Mouse (Mus musculus): ENCODE measurements around the gene Cmya5. TPM values are rescaled to one million over a fixed set of nuclear protein-coding genes. Genes with fewer than 3 reads are reported as not detected.

The Cmya5 gene
- polyA plus RNA-seq, 1 experiment from 2014 or later, result 0.14 TPM

- no peaks in the 10 kb centered on the region for H3K36me3 ChIP-seq (ENCODE audit: control insufficient read depth, insufficient read depth, low read length)
- H3K27me3 ChIP-seq (ENCODE audit: control insufficient read depth, insufficient read depth, low read length), result no peaks in the 10 kb centered on the region
- DNase-seq (ENCODE audit: low spot score), result no peak
- no peak overlapping the region for H3K9ac ChIP-seq (ENCODE audit: low read depth, low read length)
- H3K9me3 ChIP-seq (ENCODE audit: control insufficient read depth, low read length), result no peaks in the 10 kb centered on the region
- WGBS, result 82% methylated on average over 4 of the region's 4 CpGs
- no peak overlapping the region for H3K4me3 ChIP-seq (ENCODE audit: low read depth, low read length)
- no peak overlapping the region for H3K27ac ChIP-seq (ENCODE audit: low read depth, low read length)
- H3K4me2 ChIP-seq (replicated peaks; ENCODE audit: low read depth, low read length), result no peak overlapping the region
- no peaks in the 10 kb centered on the region for H3K4me1 ChIP-seq (replicated peaks; ENCODE audit: control insufficient read depth, insufficient read depth, low read length)
- ATAC-seq (ENCODE audit: low FRiP score), result no peak
Measured at GRCm38 (mm10) chr13:93029337-93029736, 115.2 kb downstream of the Cmya5 start.

GRCm38 (mm10) chr13:93024837-93025236 lies 119.7 kb downstream of the Cmya5 start:
- no peak for DNase-seq (ENCODE audit: low spot score)

DNA sequence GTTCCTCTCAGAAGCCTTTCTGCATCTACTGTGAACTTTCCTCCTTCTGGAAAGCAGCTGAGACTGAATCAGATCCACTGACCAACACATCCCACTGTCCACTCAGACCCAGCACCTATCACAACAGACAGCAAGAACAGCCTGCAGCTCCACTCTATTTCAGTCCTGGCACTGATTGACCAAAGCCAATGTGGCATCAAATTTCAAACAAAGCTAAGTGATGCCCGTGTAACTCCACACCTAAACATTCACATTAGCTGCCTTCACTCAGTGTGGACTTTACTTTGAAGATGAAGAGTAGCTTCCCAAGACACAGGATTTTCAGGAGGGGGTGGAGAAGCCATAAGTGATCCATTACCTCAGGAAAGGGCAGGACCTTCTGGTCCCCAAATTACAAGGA lies 122.4 kb downstream of the Cmya5 start:
- Histone ChIP-seq H3K9me3 (ENCODE audit: control insufficient read depth, low read length) (no peaks in the 10 kb centered on the region), H3K27me3 (ENCODE audit: control insufficient read depth, insufficient read depth, low read length) (no peaks in the 10 kb centered on the region)
- ATAC-seq (ENCODE audit: low FRiP score), result no peak

More at GRCm38 (mm10) chr13:93024837-93025236, 119.7 kb downstream of the Cmya5 start:
- Histone ChIP-seq H3K36me3 (ENCODE audit: control insufficient read depth, insufficient read depth, low read length) (no peaks in the 10 kb centered on the region), H3K4me3 (ENCODE audit: low read depth, low read length) (no peak overlapping the region), H3K9ac (ENCODE audit: low read depth, low read length) (no peak overlapping the region), H3K4me2 (replicated peaks; ENCODE audit: low read depth, low read length) (no peak overlapping the region), H3K27me3 (ENCODE audit: control insufficient read depth, insufficient read depth, low read length) (no peaks in the 10 kb centered on the region), H3K4me1 (replicated peaks; ENCODE audit: control insufficient read depth, insufficient read depth, low read length) (no peaks in the 10 kb centered on the region), H3K9me3 (ENCODE audit: control insufficient read depth, low read length) (no peaks in the 10 kb centered on the region), H3K27ac (ENCODE audit: low read depth, low read length) (no peak overlapping the region)
- WGBS, result 61% methylated on average over 2 of the region's 2 CpGs
- no peak for ATAC-seq (ENCODE audit: low FRiP score)

GRCm38 (mm10) chr13:93012952-93013351 lies 131.6 kb downstream of the Cmya5 start:
- Histone ChIP-seq H3K9me3 (ENCODE audit: control insufficient read depth, low read length) (no peaks in the 10 kb centered on the region), H3K36me3 (ENCODE audit: control insufficient read depth, insufficient read depth, low read length) (no peaks in the 10 kb centered on the region), H3K9ac (ENCODE audit: low read depth, low read length) (no peak overlapping the region), H3K4me1 (replicated peaks; ENCODE audit: control insufficient read depth, insufficient read depth, low read length) (no peaks in the 10 kb centered on the region), H3K27ac (ENCODE audit: low read depth, low read length) (no peak overlapping the region), H3K27me3 (ENCODE audit: control insufficient read depth, insufficient read depth, low read length) (no peaks in the 10 kb centered on the region), H3K4me3 (ENCODE audit: low read depth, low read length) (no peak overlapping the region), H3K4me2 (replicated peaks; ENCODE audit: low read depth, low read length) (no peak overlapping the region)
- 84% methylated on average over 8 of the region's 8 CpGs for WGBS
- no peak for ATAC-seq (ENCODE audit: low FRiP score)
- no peak for DNase-seq (ENCODE audit: low spot score)

More for the DNA sequence above, 122.4 kb downstream of the Cmya5 start:
- Histone ChIP-seq H3K36me3 (ENCODE audit: control insufficient read depth, insufficient read depth, low read length) (no peaks in the 10 kb centered on the region), H3K4me1 (replicated peaks; ENCODE audit: control insufficient read depth, insufficient read depth, low read length) (no peaks in the 10 kb centered on the region), H3K27ac (ENCODE audit: low read depth, low read length) (no peak overlapping the region), H3K4me2 (replicated peaks; ENCODE audit: low read depth, low read length) (no peak overlapping the region), H3K4me3 (ENCODE audit: low read depth, low read length) (no peak overlapping the region), H3K9ac (ENCODE audit: low read depth, low read length) (no peak overlapping the region)
- DNase-seq (ENCODE audit: low spot score), result no peak
- WGBS, result 47% methylated on average over 1 of the region's 1 CpGs

DNA sequence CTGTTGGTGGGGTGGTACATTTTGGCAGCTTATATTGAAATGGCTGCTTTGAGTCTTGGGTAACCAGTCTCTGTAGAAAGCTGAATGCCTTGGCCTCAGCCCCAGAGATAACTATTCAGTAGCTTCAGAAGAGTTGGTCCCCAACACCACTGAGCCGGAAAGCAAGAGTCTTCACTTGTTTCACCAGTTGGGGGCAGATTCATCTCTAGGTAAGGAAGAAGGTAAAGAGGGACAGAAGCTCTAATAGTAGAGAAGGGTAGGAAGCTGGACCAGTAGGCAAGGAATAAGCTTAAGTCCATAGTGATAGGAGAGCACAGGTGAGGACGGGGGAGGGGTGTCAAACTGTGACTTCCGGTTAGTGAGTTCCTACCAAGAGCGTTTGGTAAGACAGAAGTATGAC lies 133.2 kb downstream of the Cmya5 start:
- Histone ChIP-seq H3K4me3 (ENCODE audit: low read depth, low read length) (no peak overlapping the region), H3K9ac (ENCODE audit: low read depth, low read length) (no peak overlapping the region), H3K36me3 (ENCODE audit: control insufficient read depth, insufficient read depth, low read length) (no peaks in the 10 kb centered on the region), H3K27ac (ENCODE audit: low read depth, low read length) (no peak overlapping the region), H3K27me3 (ENCODE audit: control insufficient read depth, insufficient read depth, low read length) (no peaks in the 10 kb centered on the region), H3K4me1 (replicated peaks; ENCODE audit: control insufficient read depth, insufficient read depth, low read length) (no peaks in the 10 kb centered on the region), H3K9me3 (ENCODE audit: control insufficient read depth, low read length) (no peaks in the 10 kb centered on the region), H3K4me2 (replicated peaks; ENCODE audit: low read depth, low read length) (no peak overlapping the region)
- DNase-seq (ENCODE audit: low spot score) (no peak), ATAC-seq (ENCODE audit: low FRiP score) (no peak)
- 94% methylated on average over 4 of the region's 4 CpGs for WGBS

- ATAC-seq (ENCODE audit: low FRiP score), result no peak
- H3K36me3 ChIP-seq (ENCODE audit: control insufficient read depth, insufficient read depth, low read length), result no peaks in the 10 kb centered on the region
- 78% methylated on average over 7 of the region's 7 CpGs for WGBS
Measured at GRCm38 (mm10) chr13:93010524-93010923, 134.0 kb downstream of the Cmya5 start.

GRCm38 (mm10) chr13:93007078-93007477 lies 137.4 kb downstream of the Cmya5 start:
- H3K36me3 ChIP-seq (ENCODE audit: control insufficient read depth, insufficient read depth, low read length), result no peaks in the 10 kb centered on the region
- WGBS, result 78% methylated on average over 4 of the region's 4 CpGs
- no peak overlapping the region for H3K27ac ChIP-seq (ENCODE audit: low read depth, low read length)
- H3K4me2 ChIP-seq (replicated peaks; ENCODE audit: low read depth, low read length), result no peak overlapping the region
- H3K9ac ChIP-seq (ENCODE audit: low read depth, low read length), result no peak overlapping the region
- ATAC-seq (ENCODE audit: low FRiP score) (no peak), DNase-seq (ENCODE audit: low spot score) (no peak)
- no peaks in the 10 kb centered on the region for H3K27me3 ChIP-seq (ENCODE audit: control insufficient read depth, insufficient read depth, low read length)
- no peaks in the 10 kb centered on the region for H3K4me1 ChIP-seq (replicated peaks; ENCODE audit: control insufficient read depth, insufficient read depth, low read length)
- no peak overlapping the region for H3K4me3 ChIP-seq (ENCODE audit: low read depth, low read length)
- H3K9me3 ChIP-seq (ENCODE audit: control insufficient read depth, low read length), result no peaks in the 10 kb centered on the region

More at GRCm38 (mm10) chr13:93010524-93010923, 134.0 kb downstream of the Cmya5 start:
- Histone ChIP-seq H3K9me3 (ENCODE audit: control insufficient read depth, low read length) (no peaks in the 10 kb centered on the region), H3K4me1 (replicated peaks; ENCODE audit: control insufficient read depth, insufficient read depth, low read length) (no peaks in the 10 kb centered on the region), H3K27ac (ENCODE audit: low read depth, low read length) (no peak overlapping the region), H3K27me3 (ENCODE audit: control insufficient read depth, insufficient read depth, low read length) (no peaks in the 10 kb centered on the region), H3K4me3 (ENCODE audit: low read depth, low read length) (no peak overlapping the region), H3K9ac (ENCODE audit: low read depth, low read length) (no peak overlapping the region), H3K4me2 (replicated peaks; ENCODE audit: low read depth, low read length) (no peak overlapping the region)
- DNase-seq (ENCODE audit: low spot score), result no peak

DNA sequence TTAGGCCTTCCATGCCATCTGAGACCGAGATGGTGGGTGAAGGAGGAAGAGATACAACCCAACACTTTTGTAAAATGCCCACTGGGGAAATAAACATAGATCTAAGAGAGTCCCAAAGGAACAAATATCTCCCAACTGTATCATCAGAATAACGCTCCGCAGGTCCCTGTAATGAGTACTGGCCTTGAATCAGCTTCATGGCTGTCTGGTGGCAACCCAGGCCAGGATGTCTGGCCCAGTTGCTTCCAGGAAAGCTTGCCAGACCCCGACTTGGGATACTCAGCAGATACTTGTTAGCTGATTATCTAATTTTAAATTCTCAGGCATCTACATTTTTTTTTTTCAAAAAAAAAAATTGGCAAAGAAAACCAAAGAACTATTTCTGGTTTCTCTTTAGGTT lies 138.2 kb downstream of the Cmya5 start:
- no peak overlapping the region for H3K9ac ChIP-seq (ENCODE audit: low read depth, low read length)
- H3K27ac ChIP-seq (ENCODE audit: low read depth, low read length), result no peak overlapping the region
- no peak overlapping the region for H3K4me2 ChIP-seq (replicated peaks; ENCODE audit: low read depth, low read length)
- no peaks in the 10 kb centered on the region for H3K9me3 ChIP-seq (ENCODE audit: control insufficient read depth, low read length)
- no peaks in the 10 kb centered on the region for H3K4me1 ChIP-seq (replicated peaks; ENCODE audit: control insufficient read depth, insufficient read depth, low read length)
- no peaks in the 10 kb centered on the region for H3K36me3 ChIP-seq (ENCODE audit: control insufficient read depth, insufficient read depth, low read length)
- H3K27me3 ChIP-seq (ENCODE audit: control insufficient read depth, insufficient read depth, low read length), result no peaks in the 10 kb centered on the region
- 85% methylated on average over 4 of the region's 4 CpGs for WGBS
- no peak for DNase-seq (ENCODE audit: low spot score)
- no peak overlapping the region for H3K4me3 ChIP-seq (ENCODE audit: low read depth, low read length)
- ATAC-seq (ENCODE audit: low FRiP score), result no peak

DNA sequence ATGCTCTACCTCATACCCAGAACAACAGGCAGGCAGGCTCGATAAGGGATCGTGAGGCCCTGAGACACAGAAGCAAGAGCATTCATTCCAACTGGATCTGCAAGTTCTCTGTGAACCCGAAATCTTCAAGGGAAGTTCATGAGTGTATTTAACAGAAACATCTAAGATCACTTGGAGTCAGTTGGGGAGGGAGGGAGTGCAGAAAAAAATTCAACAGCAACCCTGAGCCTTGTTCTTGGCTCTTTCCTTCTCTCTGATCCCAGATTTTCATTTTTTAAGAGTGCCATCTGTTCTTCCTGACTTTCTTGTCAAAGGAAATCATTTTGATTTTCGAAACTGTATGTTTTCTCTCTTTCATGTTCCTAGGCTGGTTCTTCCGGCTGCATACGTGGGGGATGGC lies 140.5 kb downstream of the Cmya5 start:
- no peak overlapping the region for H3K4me3 ChIP-seq (ENCODE audit: low read depth, low read length)

More for the DNA sequence above, 140.5 kb downstream of the Cmya5 start:
- Histone ChIP-seq H3K4me2 (replicated peaks; ENCODE audit: low read depth, low read length) (no peak overlapping the region), H3K9ac (ENCODE audit: low read depth, low read length) (no peak overlapping the region), H3K27ac (ENCODE audit: low read depth, low read length) (no peak overlapping the region), H3K27me3 (ENCODE audit: control insufficient read depth, insufficient read depth, low read length) (no peaks in the 10 kb centered on the region), H3K4me1 (replicated peaks; ENCODE audit: control insufficient read depth, insufficient read depth, low read length) (no peaks in the 10 kb centered on the region), H3K36me3 (ENCODE audit: control insufficient read depth, insufficient read depth, low read length) (no peaks in the 10 kb centered on the region), H3K9me3 (ENCODE audit: control insufficient read depth, low read length) (no peaks in the 10 kb centered on the region)
- 89% methylated on average over 6 of the region's 6 CpGs for WGBS
- no peak for ATAC-seq (ENCODE audit: low FRiP score)
- DNase-seq (ENCODE audit: low spot score), result no peak

Data from hindbrain, embryonic 11.5 days (tissue).